Mouse (Mus musculus) left cerebral cortex, adult 18-20 months (tissue): Measurements from ENCODE around the gene Foxa2. TPM values are rescaled to one million over a fixed set of nuclear protein-coding genes. Genes with fewer than 3 reads are reported as not detected.

Experiments used
- DNase-seq, 2 experiments: peaks; one replicate each; pipeline ENCODE4 v3.0.0; 2021 to 2022; ENCODE audit warnings: low spot score in 2 of 2, mixed read lengths in 1 of 2
- total RNA-seq, 2 experiments: library from RNA; stranded (reverse); gene quantifications; 2 replicates each; pipeline ENCODE4 v1.2.3; 2021

Foxa2 gene
- total RNA-seq, 2 experiments from 2014 or later = not detected

DNA sequence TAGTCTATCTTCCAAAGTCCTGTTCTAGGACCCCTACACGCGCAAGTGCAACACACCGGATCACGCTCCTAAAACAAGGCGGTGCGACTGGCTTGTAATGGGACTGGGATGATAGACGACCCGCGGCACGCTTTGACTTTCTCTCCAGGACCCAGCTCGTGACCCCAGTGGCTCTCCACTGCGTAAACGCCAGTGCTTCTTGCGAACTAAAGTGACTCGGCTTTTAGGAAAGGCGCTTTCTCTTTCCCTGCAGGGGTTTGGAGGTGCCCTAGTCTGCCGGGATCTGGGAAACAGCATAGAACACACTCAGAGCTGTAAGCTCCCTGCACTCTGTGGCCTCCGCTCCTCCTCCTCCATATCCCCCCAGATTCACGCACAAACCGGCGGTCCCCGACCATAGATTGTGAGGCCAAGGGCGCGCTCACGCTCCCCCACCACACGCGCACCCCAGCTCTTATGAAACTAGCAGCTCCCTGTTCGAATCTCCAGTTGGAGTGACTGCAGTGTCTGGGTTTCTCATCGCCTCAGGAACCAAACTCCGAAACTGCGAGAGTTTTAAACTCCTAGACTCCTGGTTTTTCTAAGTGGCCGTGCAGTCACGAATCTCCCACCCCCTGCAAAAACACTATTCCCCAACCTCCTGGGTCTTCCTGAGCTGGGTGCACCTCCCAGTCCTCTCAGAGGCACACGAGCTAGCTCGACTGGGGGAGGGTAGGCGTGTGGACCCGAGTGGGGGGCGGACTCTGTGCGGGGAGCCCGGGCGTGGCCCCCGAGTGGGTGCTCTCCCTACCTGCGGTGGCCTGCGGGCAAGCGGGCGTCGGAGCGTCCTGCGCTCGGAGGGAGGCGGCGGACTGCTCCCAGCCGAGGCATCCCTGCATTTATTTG lies 7.2 kb downstream of the Foxa2 start:
- no peak for DNase-seq

DNA sequence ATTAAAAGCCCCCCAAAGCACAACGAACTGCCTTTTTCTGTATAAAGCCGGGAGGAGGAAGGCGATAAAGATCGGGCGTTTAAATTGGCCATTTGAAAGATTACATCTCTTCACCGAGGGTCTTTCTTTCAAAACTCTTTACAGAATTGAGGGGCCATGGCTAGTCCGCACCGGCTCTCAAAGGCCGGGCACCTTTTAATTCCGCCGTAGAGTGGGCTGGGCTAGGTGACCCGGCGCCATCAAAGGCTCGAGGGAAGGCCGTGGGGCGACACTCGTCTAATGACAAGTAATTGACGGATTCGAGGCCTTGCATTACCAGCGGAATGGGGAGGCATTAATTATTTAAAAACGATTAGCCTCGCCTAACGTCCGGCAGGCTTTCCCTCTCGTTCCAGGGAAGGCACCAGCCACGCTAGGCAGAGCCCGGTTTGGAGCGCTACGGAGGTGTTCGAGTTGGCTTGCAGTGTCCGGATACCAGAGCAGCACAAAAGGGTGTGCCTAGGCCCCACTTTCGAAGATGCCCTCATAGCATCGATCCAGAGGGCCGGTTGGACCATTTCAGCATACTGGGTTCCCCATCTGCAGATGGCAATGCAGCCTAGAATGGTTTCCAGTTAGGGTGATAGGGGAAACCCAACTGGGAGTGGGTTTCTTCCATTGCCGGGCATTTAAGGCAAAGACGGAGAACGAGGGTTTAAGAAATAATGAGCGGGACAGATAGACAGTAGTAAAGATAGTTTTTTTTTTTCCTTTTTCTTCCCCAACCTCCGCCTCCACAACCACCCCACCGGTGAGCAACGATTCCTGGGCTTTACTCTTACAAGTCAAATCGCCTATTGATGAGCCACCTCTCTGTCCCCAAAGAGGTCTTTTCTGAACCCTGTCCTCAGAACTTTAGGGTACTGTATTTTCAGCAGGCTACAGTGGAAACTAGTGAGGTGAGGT lies 8.1 kb downstream of the Foxa2 start:
- no peak for DNase-seq

DNA sequence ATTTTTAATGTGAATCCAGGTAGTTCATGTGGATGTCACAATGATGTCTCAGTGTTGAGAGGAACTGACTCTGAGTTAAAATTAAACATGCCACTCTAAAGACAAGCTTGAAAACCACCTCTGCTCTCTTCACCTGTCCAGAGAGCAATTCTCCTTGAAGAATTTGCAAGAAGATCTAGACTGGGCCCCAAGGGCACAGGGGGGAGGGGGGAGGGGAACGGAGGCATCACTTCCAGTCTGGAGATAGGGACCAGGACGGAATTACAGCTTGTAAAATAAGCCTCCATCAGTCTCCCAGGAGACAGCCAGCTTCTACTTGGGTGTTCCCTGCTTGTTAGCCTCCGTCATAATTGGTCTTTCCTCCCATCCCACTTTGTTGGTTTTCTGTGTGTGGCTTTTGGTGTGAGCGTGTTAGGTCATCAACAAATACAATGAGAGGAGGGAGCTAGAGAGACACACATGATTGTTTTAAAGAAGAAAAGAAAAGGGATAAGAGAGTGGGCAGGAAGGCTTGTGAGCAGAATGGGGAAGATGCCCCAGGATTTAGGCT lies 10.1 kb downstream of the Foxa2 start:
- no peak for DNase-seq

DNA sequence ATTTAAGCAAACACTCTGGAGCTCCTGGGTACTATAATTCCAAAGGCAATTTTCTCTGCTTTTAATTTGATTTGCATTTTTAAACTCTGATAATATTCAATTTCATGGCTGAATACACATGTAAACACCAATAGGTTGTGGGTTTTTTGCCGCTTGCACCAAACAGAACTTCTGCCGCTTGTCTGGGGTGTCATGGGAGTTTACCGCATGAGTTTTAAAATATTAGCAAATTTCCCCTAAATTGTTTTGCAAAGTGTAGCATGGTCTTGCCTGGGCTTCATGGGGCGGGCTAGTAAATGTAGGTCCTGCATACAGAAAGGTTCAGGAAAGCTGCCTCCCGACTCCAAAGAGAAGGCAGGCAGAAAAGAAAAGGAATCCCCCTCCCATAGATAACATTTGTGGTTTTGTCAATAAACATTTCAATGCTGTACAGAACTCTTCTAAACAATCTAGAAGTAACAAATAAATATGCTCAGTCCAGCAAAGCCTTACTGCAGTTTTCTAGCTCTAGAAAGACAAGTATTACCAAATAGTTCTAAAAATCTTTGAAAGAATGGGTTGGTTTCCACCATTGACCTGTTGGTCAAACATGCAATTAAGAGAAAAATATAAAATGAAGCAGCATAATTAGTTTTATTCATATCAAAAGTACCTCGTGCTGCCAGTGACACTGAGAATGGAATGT lies 15.6 kb downstream of the Foxa2 start:
- no peak for DNase-seq

DNA sequence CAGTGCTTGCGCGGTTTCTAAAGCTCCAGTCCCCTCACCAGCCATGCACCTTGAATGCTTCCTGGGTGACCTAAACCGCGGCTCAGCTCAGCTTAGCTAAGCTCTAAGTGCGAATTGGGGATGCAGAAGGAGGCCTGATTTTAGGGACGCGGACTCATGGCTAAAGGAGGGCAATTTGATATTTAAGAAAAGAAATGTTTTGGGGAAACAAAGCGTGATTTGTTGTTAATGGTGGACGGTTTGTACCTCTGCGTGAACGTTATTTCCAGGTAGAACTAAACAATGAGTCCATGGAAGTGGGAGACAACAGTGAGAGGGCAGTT lies 16.2 kb downstream of the Foxa2 start:
- no peak for DNase-seq

DNA sequence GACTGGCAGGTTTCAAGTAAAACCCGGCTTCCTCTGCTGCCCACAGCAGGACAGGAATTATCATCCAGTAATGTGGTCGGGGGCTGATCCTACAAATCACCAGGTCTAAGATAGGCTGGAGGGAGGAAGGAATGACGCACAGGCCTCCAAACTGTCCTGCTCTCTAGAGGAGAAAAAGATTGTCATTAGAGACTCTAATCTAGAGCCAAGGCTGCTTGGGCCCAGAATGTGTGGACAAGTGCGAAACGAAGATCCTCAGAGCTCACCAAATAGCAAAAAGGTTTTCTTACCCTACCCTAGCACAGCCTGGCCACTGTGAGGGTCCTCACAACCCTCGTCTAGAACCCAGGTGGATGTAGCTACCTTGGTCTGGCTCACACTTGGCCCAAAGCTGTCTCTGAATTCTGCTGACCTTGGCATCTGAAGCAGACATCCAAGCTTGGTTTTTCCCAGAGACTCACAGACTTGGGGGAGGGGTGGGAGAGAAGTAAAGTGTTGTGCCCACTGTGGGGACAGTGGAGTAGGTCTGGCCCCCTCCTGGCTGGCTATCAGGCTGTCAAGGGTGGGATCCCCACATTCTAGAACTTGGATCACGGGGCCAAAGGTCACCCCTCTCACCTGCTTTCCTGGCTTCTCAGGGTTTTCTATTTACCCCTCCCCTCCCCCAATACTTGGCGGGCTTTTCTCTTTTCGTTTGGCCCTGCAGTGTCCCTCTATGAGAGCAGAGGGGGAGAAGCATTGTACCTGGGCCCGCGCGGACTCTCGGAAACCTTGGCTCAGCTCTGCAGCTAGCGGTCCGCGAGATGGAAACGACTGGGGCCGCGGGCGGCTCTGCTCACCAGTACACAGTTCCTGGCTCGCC lies 16.8 kb downstream of the Foxa2 start:
- no peak for DNase-seq

DNA sequence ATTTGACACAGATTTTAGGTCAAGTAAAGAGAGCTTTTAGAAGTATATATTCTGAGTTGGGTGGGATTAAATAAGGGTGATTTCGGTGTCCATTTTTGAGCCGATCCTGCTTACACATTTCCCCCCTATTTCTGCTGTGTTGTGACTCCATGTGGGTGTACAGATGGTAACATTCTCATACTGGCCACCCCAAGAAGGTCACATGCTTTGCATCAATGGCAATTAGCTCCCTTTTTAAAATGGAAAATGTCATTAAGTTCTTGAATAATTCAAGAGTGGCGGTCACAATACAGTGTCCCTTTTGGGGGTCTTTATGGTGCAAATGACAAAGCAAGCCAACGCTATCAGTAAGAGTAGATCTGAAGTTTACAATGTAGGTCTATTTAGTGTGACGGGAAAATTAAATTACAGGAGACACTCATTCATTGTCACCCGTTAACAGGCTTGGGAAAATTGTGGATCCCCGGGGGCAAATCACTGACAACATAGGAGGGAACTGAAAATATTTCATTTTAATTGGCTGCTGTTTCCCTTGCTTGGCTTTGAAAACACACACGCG lies 17.6 kb downstream of the Foxa2 start:
- no peak for DNase-seq

DNA sequence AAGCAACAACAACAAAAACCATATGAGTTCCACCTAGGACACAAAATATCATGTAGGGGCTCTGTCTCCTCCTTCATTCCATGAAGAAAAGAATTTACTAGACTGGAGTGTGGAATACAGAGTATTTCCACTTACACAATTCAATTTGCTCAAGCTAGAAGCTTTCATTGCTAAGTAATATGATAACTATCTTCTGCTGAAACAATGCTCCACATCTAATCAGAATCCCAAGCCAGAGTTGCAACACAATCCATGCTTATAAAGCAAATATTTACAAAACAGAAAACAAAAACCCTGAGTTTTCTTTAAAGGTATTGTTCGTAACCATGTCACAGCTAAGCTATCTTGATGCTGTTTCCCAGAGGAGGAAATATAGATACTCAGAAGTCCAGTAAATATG lies 20.4 kb downstream of the Foxa2 start:
- DNase-seq = no peak

DNA sequence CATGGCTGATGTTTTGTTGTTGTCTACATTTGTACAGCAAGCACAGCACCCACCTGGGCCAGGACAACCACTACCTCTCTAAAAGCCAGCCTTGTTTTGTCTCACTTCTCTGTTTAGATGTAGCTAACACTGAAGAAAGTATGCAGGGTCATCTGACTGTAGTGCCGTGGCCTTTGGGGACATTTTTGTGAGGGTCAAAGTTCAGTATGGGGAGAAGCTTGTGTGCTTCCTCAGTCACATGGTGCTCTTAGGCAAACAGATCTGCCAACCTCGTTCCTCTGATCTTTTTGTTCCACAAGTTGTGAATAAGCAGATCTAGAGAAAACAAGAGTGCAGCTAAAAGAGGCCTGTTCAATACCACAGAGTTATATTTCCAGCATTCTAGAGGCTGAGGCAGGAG lies 21.3 kb downstream of the Foxa2 start:
- no peak for DNase-seq

DNA sequence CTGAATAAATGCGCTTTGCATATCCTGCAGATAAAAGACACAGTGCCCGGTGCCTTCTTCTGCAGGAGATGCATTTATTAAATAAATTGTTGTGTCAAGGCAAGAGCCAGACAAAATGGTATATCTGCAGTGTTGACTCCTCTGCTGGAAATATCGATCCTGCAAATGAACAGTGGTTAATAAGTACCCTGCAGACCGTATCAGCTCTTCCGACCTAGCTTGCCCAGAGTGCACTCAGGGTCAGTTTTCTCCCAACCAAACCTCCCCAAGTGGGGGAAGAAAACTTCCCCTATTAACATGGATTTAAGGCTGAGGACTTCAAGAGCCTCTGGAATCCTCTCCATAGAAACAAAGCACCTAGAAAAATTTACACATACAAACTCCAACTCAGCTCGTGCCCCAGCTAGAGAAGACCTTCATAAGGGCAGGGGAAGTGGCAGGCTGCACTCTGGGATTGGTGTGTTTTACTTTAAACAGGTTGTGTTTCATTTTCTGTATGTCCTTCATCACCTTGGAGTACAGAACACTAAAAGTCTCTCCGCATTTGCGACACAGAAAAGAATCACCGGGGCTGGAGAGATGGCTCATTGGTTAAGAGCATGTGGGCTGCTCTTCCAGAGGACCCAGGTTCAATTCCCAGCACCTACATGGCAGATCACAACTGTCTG lies 22.4 kb downstream of the Foxa2 start:
- DNase-seq = no peak

DNA sequence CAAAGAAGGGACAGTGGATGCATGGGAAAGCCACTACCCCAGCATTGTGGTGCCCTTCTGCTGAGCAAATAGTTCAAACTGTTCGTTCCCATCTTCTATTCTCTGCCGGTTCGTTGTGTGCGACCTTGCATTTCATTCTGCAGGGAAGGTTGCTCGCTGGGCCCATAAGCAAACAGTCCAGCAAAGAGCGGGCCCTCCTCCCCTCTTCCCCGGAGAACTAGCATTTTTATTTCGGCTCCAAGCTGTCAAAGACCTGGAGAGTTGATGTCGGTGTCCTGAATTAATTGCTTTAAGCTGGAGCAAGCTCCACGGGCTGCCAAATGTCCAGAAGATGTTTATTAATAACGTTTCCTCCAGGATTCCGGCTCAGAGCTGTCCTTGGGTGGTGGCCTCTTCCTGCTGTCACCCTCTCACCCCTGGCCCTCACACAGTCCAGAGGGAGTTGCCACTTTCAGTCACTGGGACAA lies 23.4 kb downstream of the Foxa2 start:
- no peak for DNase-seq

DNA sequence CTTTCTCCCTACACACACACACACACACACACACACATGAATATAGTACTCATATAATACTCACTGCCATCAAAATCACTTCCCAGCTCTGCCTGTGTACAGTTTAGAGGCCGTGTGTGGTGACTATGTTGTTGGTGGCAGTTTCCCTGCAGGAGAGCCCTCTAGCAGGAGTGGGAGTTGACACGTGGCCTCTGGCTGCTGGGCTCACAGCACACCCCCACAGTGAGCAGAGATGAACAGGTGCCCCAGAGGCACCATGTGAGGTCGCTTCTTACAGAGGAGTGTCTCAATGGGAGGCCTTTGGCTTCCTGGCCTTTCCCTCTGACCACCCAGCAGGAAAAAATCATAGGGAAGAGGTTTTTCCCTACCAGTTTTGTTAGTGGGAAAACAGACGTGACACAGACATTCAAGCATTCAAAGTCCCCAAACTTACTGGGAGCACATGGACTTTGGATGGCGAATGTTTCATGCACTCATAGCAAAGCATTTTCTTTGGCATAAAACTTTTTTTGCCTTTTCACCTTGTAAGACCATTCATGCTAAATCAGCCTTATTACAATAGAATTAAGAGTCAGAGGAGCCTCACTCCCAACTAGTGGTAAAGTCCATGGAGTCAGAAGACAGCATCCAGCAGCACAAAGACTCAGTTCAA lies 24.7 kb downstream of the Foxa2 start:
- no peak for DNase-seq

DNA sequence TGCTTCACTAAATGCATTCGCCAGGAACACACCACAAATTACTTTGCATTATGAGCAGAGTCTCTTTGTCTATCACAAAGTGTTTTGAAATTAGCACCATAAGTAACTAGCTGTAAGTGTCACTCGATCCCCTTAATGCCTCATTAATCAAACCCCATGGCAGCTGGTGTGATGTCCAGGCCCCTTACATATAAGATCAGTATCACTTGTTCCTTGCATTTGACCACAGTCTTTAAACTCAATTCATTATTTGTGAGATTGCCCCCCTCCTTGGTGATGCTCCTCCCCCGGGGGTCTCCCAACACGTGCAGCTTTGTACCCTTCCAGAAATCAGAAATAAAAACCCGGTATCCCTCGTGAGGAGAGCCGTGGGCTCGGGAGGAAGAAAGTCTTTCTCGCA lies 25.8 kb downstream of the Foxa2 start:
- DNase-seq = no peak

DNA sequence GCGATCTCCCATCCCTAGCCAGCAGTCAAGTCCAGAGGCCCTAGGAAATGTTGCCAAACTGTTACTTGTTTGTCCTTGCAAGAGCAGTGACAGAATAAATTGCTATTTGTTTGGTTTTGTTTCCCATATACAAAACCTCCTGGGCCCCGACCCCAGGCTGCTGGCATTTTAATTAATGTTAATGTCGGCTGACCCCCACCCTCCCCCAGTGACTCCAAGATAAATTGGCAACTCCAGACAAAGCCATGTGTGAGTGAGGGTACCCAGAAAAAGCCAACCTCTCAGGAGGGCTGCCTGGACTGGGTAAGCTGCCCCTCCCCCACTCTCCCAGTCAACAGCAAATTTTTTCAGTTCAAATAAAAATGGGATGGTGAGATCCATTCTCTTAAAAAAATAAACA lies 26.6 kb downstream of the Foxa2 start:
- DNase-seq = no peak

DNA sequence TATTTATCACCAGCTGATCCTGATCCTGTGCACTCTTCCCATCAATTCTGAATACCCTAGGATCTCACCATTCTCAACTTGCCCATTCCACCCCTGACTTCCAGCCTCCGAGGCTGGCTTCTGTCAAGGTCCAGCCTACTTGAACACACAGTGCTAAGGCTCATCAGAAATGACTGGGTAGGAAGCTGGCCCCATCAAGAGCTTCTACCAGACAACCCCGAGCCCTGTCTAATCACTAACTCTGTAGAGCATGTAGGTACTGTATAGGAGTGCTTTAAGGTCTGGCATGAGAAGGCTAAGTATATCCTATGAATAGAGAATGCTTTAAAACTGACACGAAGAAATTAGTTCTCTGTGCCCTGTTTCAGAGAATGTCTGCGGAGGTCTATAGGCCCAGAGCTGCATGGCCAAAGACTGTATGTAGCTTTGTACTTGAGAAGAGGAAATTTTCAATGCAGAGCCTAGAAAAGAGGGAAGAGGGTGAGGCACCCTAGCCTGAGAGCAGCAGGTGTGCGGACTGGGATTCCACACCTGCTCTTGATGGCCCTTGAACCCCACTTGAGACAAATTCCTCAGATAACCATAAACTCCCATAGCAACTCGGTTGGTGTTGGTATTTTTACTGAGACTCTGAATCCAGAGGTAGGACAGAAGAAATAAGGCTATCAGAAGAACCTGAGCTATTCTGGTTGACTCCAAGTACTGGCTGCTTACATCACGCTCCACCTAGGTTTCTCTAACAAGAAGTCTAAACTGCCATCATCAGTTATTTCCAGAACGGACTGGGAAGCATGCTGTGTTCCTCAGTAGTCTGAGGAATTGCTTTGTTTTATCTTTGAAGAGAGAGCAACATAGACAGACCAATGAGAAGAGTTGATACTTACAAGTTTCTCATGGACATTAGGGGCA lies 28.7 kb downstream of the Foxa2 start:
- DNase-seq = no peak

DNA sequence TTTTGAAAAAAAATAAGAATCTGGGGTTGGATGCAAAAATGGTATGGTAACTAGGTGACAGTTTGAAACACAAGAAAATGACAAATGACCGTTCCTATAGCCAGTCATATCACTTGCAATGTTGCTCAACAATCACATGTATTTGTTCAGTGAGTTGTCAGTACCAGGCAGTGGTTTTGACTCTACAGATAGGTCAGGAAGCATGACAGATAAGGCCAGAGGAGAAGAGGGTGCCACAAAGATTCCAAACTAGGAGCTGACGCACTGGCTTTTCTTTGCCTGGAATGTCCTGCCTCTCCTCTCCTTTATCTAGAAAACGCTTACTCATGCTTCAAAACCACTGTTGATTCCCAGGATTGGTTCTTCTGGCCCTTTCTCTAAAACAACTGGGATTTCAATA lies 33.4 kb downstream of the Foxa2 start:
- no peak for DNase-seq

DNA sequence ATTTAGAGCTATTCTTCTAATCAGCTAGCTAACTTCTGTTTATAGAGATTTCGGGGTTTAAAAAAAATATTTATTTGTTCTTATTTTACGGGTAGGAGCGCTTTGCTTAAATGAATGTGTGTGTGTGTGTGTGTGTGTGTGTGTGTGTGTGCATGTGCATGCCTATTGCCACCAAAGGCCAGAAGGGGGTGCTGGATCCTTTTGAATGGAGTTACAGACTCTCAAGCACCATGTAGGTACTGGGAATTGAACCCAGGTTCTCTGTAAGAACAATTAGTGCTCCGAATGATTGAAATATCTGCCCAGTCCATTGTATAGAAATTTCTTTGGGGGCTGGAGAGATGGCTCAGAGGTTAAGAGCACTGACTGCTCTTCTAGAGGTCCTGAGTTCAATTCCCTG lies 37.7 kb downstream of the Foxa2 start:
- no peak for DNase-seq
